Mouse (Mus musculus) CH12F3 (cell line): ENCODE measurements around the gene Hspb1.

Experiments
- in situ Hi-C: fragments of 300-500 bp; cut with MboI; formaldehyde crosslinking; loops from 2 replicates; pipeline ENCODE4 v1.14.3; 2020; ENCODE audit warnings: low sequenced_read_pairs

Hspb1 gene

GRCm38 (mm10) chr5:135910813-135911212 lies 23.1 kb downstream of the Hspb1 start:
- in situ Hi-C loops, result no loop called here

- in situ Hi-C loops, result no loop called here
Observed at GRCm38 (mm10) chr5:135911633-135912220, 24.0 kb downstream of the Hspb1 start.

- in situ Hi-C loops, result no loop called here
Observed at GRCm38 (mm10) chr5:135913201-135913600, 25.5 kb downstream of the Hspb1 start.

- in situ Hi-C loops, result no loop called here
Observed at GRCm38 (mm10) chr5:135914156-135914555, 26.4 kb downstream of the Hspb1 start.

GRCm38 (mm10) chr5:135916051-135916565 lies 28.4 kb downstream of the Hspb1 start:
- in situ Hi-C loops, result no loop called here

GRCm38 (mm10) chr5:135916601-135917000 lies 28.9 kb downstream of the Hspb1 start:
- in situ Hi-C loops, result no loop called here

GRCm38 (mm10) chr5:135917327-135918058 lies 29.8 kb downstream of the Hspb1 start:
- in situ Hi-C loops, result no loop called here

- in situ Hi-C loops, result no loop called here
Observed at GRCm38 (mm10) chr5:135918059-135918437, 30.3 kb downstream of the Hspb1 start.

- in situ Hi-C loops, result no loop called here
Observed at GRCm38 (mm10) chr5:135918593-135918992, 30.9 kb downstream of the Hspb1 start.

- in situ Hi-C loops, result no loop called here
Observed at GRCm38 (mm10) chr5:135919902-135920301, 32.2 kb downstream of the Hspb1 start.

GRCm38 (mm10) chr5:135923901-135924300 lies 36.2 kb downstream of the Hspb1 start:
- in situ Hi-C loops, result no loop called here

- in situ Hi-C loops, result no loop called here
Observed at GRCm38 (mm10) chr5:135929685-135930424, 42.1 kb downstream of the Hspb1 start.

GRCm38 (mm10) chr5:135931526-135931925 lies 43.8 kb downstream of the Hspb1 start:
- in situ Hi-C loops, result no loop called here

GRCm38 (mm10) chr5:135932359-135932758 lies 44.6 kb downstream of the Hspb1 start:
- in situ Hi-C loops, result no loop called here

GRCm38 (mm10) chr5:135933222-135933899 lies 45.6 kb downstream of the Hspb1 start:
- in situ Hi-C loops, result no loop called here

- in situ Hi-C loops, result no loop called here
Observed at GRCm38 (mm10) chr5:135933900-135934441, 46.3 kb downstream of the Hspb1 start.

GRCm38 (mm10) chr5:135934481-135935175 lies 46.9 kb downstream of the Hspb1 start, which contains the start of gene Ywhag:
Ywhag (minus strand) TSS chr5:135934616.
- in situ Hi-C loops, result no loop called here

GRCm38 (mm10) chr5:135935176-135935523 lies 47.4 kb downstream of the Hspb1 start:
- in situ Hi-C loops, result no loop called here

- in situ Hi-C loops, result no loop called here
Observed at GRCm38 (mm10) chr5:135935641-135936190, 48.0 kb downstream of the Hspb1 start.
